Mouse (Mus musculus): ENCODE measurements around the gene Fbxl13. TPM values are rescaled to one million over a fixed set of nuclear protein-coding genes. Genes with fewer than 3 reads are reported as not detected.
A peak's percentile ranks its signal among the peaks of the same experiment; 100 is the strongest.

The Fbxl13 gene
- polyA plus RNA-seq, 1 experiment from 2014 or later: 0.09 TPM

GRCm38 (mm10) chr5:21673742-21674141 lies 28.3 kb upstream of the Fbxl13 start:
- DNase-seq (ENCODE audit: low spot score): no peak
- H3K4me3 ChIP-seq: no peak overlapping the region
- H3K27me3 ChIP-seq (replicated peaks; ENCODE audit: low read depth, poor library complexity, severe bottlenecking): no peaks in the 10 kb centered on the region
- 84% methylated on average over 9 of the region's 9 CpGs for WGBS
- peaks cover 37% of the 10 kb centered on the region for H3K36me3 ChIP-seq (replicated peaks)
- no peaks in the 10 kb centered on the region for H3K9me3 ChIP-seq
- H3K27ac ChIP-seq (replicated peaks): no peak overlapping the region
- H3K4me1 ChIP-seq: peaks cover 6% of the 10 kb centered on the region

DNA sequence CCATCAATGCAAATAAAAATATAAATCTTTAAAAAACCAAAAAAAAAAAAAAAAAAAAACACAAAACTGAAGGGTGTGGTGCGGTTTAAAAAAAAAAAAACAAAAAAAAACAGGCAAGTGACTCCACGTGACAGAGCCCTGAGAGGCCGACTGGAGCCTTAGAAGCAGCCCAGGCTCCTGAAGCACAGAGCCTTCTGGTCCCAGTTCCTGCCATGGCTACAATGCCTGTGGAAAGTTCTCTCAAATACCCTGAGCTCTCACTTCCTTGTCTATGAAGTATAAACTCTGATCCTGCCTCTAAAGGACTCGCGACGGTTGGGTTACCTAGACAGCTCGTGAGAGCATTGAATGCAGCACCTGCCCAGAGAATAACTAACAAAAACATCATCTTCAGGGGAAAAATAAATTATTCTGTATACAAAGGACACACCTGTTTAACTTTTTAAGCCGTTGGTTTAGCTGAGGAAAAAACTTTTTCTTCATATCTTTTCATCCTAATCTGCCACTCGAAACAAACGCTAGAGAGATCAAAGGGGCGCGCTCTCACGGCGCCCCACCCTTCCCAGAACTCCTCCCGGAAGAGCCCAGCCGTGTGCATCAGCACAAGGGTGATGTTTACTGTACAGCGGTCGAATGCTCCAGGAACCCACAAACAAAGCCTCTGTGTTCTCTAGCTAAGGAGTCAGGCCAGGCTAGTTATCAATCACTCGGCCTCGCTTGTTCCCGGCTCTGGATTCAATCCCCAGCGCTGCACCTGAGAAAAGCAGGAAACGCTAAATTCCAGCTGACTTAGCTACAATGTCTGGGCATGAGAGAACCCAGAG lies 27.6 kb upstream of the Fbxl13 start:
- no peaks in the 10 kb centered on the region for H3K9me3 ChIP-seq
- no peak for DNase-seq (ENCODE audit: low spot score)
- 53% methylated on average over 23 of the region's 23 CpGs for WGBS
- H3K4me1 ChIP-seq: peaks cover 6% of the 10 kb centered on the region
- H3K4me3 ChIP-seq: peak overlapping the region; percentile 9; the same call in 1 of the 2 replicates
- H3K36me3 ChIP-seq (replicated peaks): peaks cover 32% of the 10 kb centered on the region
- no peaks in the 10 kb centered on the region for H3K27me3 ChIP-seq (replicated peaks; ENCODE audit: low read depth, poor library complexity, severe bottlenecking)
- H3K27ac ChIP-seq (replicated peaks): peak overlapping the region; percentile 44

GRCm38 (mm10) chr5:21669307-21669706 lies 23.9 kb upstream of the Fbxl13 start:
- H3K9me3 ChIP-seq: no peaks in the 10 kb centered on the region
- no peaks in the 10 kb centered on the region for H3K27me3 ChIP-seq (replicated peaks; ENCODE audit: low read depth, poor library complexity, severe bottlenecking)
- no peak overlapping the region for H3K4me3 ChIP-seq
- peaks cover 9% of the 10 kb centered on the region for H3K36me3 ChIP-seq (replicated peaks)
- 94% methylated on average over 2 of the region's 2 CpGs for WGBS
- H3K27ac ChIP-seq (replicated peaks): no peak overlapping the region
- DNase-seq (ENCODE audit: low spot score): no peak
- peaks cover 6% of the 10 kb centered on the region for H3K4me1 ChIP-seq

DNA sequence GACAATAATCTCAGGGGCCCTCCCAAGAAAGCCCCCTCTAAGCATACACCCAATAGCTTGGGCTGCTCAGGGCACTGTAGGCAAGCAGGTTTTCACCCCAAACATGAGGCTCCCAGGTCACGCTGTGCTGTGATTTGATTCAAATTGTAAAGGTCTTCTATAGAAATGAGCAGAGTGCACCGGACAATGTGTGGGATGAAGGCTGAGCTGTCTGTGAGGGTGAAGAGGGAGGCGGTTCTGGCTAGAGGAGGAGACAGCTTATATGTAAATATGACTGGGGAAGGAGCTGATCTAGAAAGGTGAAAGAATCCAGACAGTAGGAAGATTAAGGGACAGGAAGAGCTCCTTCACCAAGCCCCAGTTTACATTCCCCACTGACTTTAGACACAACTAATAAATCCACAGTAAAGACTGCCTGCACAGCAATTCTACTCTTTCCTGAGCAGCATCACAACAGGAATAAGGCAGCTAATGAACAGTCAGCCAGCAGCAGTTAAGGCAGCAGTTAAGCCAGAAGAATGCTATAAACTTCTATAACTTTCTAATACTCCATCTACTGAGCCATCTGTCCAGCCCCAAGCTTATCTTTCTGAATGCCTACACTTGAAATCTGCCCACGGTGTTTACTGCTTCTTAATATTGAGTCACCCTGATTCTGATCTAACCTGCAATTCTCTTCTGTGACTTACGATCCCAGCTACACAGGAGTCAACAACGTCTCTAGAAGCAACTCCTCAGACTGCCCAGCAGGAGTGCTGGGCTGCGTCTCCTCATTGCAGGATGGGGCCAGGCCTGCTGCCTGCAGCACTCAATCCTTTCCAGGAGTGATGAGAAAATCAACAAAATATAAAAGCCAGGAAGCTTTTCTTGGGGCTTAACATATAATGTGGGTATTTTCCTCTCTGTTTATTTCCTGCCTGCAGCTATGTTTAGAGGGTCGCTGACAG lies 22.0 kb upstream of the Fbxl13 start:
- H3K4me1 ChIP-seq: no peaks in the 10 kb centered on the region
- H3K4me3 ChIP-seq: no peak overlapping the region
- WGBS: 70% methylated on average over 8 of the region's 8 CpGs
- H3K27ac ChIP-seq (replicated peaks): no peak overlapping the region
- no peaks in the 10 kb centered on the region for H3K27me3 ChIP-seq (replicated peaks; ENCODE audit: low read depth, poor library complexity, severe bottlenecking)
- peaks cover 25% of the 10 kb centered on the region for H3K36me3 ChIP-seq (replicated peaks)
- DNase-seq (ENCODE audit: low spot score): no peak
- no peaks in the 10 kb centered on the region for H3K9me3 ChIP-seq

- Histone ChIP-seq H3K4me1 (no peaks in the 10 kb centered on the region), H3K9me3 (no peaks in the 10 kb centered on the region), H3K27me3 (replicated peaks; ENCODE audit: low read depth, poor library complexity, severe bottlenecking) (no peaks in the 10 kb centered on the region), H3K4me3 (no peak overlapping the region), H3K27ac (replicated peaks) (no peak overlapping the region), H3K36me3 (replicated peaks) (peaks cover 66% of the 10 kb centered on the region)
- WGBS: 96% methylated on average over 11 of the region's 11 CpGs
- no peak for DNase-seq (ENCODE audit: low spot score)
Measured at GRCm38 (mm10) chr5:21663081-21663480, 17.6 kb upstream of the Fbxl13 start.

DNA sequence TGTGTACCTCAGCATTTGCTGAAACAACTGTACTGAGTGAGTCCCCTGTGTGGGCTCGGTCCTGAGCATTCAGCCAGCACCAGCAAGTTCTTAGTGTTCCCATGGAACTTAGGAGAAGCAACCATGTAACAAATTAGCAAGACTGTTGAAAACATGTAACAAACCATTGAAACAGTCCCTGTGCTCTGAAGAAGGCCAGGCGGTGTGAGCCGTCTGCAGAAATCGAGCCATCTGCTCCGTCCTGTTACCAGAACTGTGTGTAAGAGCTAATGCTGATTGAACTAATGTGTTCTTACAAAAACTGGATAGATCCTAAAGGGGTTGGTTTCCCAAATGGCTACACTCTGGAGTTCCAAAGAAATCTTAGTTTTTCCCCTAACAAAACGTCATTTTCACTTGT lies 15.4 kb upstream of the Fbxl13 start:
- no peaks in the 10 kb centered on the region for H3K4me1 ChIP-seq
- H3K27me3 ChIP-seq (replicated peaks; ENCODE audit: low read depth, poor library complexity, severe bottlenecking): no peaks in the 10 kb centered on the region
- 92% methylated on average over 6 of the region's 6 CpGs for WGBS
- no peak overlapping the region for H3K4me3 ChIP-seq
- no peak overlapping the region for H3K27ac ChIP-seq (replicated peaks)
- no peak for DNase-seq (ENCODE audit: low spot score)
- H3K36me3 ChIP-seq (replicated peaks): peaks cover 83% of the 10 kb centered on the region
- no peaks in the 10 kb centered on the region for H3K9me3 ChIP-seq

DNA sequence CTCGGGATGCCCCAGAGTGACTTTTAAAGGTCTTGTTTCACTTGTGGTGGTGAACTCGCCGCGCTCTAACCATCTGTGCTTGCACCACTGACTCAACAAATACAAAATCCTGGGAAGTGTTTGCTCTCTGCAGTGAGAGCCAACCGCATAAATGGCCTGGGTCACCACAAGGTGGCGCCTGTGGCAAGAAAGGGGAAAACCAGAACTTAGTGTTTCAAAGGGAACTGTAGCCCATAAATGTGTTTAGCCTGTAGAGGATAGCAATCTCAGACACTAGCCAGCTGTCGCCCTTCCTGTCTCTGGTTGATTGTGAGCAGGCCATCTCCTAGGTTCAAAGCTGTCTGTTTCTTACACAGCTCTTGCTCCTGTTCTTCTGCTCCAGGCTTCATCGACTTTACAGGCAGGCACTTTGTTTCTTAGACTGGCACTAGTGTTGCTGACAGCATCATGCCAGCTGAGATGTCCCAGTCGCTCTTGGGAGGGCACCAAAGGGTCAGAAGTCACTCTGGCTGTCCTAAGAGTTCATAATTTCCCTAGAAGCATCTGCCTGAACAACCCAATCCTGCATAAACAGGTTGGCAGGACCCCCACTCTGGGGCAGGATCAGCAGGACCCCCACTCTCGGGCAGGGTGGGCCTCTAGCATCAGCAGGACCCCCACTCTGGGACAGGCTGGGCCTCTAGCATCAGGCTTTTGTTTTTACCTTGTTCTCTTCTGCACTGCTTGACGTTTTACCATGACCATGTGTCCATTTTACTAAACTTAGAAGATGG lies 13.4 kb upstream of the Fbxl13 start:
- peak; percentile 72 for DNase-seq (ENCODE audit: low spot score)
- H3K27me3 ChIP-seq (replicated peaks; ENCODE audit: low read depth, poor library complexity, severe bottlenecking): no peaks in the 10 kb centered on the region

GRCm38 (mm10) chr5:21658038-21658437 lies 12.6 kb upstream of the Fbxl13 start:
- H3K27ac ChIP-seq (replicated peaks): no peak overlapping the region
- H3K27me3 ChIP-seq (replicated peaks; ENCODE audit: low read depth, poor library complexity, severe bottlenecking): no peaks in the 10 kb centered on the region
- no peak for DNase-seq (ENCODE audit: low spot score)
- H3K36me3 ChIP-seq (replicated peaks): peaks cover 91% of the 10 kb centered on the region
- no peaks in the 10 kb centered on the region for H3K9me3 ChIP-seq
- H3K4me3 ChIP-seq: no peak overlapping the region
- 95% methylated on average over 6 of the region's 6 CpGs for WGBS
- no peaks in the 10 kb centered on the region for H3K4me1 ChIP-seq

More for the DNA sequence above, 13.4 kb upstream of the Fbxl13 start:
- no peaks in the 10 kb centered on the region for H3K4me1 ChIP-seq
- 62% methylated on average over 11 of the region's 11 CpGs for WGBS
- no peak overlapping the region for H3K27ac ChIP-seq (replicated peaks)
- peaks cover 91% of the 10 kb centered on the region for H3K36me3 ChIP-seq (replicated peaks)
- no peak overlapping the region for H3K4me3 ChIP-seq
- no peaks in the 10 kb centered on the region for H3K9me3 ChIP-seq

DNA sequence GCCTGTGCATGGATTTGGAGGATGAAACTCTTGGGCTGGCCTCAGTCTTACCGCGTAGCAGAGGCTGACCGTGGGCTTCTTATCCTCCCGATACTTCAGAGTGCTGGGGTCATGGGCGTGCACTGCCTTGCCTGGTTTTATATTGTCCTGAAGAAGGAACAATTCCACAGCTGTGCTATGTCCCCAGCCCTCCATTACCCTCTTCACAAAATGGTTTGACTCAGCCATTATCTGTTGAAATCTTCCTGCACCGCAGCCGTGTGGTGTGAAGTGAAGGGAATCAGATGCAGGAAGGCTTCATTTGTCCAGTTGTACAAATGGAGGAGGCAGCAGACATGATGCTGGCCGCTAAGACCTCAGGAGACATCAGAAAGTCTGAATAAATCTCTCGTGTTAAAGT lies 11.5 kb upstream of the Fbxl13 start:
- peaks cover 91% of the 10 kb centered on the region for H3K36me3 ChIP-seq (replicated peaks)
- no peaks in the 10 kb centered on the region for H3K4me1 ChIP-seq
- H3K4me3 ChIP-seq: no peak overlapping the region
- no peaks in the 10 kb centered on the region for H3K27me3 ChIP-seq (replicated peaks; ENCODE audit: low read depth, poor library complexity, severe bottlenecking)
- H3K27ac ChIP-seq (replicated peaks): no peak overlapping the region
- DNase-seq (ENCODE audit: low spot score): no peak
- 93% methylated on average over 9 of the region's 9 CpGs for WGBS
- H3K9me3 ChIP-seq: no peaks in the 10 kb centered on the region

DNA sequence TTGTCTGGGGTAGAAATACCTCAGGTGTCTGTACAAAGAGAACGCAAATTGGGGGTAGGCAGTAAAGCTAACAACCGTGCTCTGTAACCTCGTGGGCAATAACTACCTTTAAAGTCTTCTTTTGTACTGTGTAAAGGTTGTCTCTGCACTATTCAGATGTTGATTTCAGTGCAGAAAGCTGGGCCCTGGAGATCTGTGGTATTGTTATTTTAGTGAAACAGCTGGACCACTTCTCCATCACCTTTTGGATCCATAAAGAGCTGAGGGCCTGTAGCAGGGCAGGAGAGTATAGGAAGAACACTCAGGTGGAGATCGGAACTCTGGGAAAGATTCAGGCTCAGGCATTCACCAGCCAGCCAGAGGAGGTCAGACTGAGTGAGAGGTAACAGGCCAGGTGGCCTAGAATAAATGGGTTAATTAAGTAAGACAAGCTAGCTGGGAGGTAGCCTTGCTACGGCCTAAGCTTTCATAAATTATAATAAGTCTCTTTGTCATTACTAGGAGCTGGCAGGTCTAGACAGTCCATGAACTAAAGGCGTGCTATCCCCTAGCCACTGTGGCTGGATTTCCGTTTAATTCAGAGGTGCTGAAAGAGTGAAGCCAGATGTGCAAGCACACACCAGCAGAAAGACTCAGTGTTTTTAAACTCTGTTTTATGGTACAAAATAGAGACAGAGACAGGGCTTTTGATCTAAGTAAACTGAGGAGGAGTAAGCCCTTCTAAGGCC lies 6.6 kb upstream of the Fbxl13 start:
- peaks cover 5% of the 10 kb centered on the region for H3K4me1 ChIP-seq
- H3K9me3 ChIP-seq: no peaks in the 10 kb centered on the region
- no peaks in the 10 kb centered on the region for H3K27me3 ChIP-seq (replicated peaks; ENCODE audit: low read depth, poor library complexity, severe bottlenecking)
- 90% methylated on average over 7 of the region's 7 CpGs for WGBS
- no peak for DNase-seq (ENCODE audit: low spot score)
- no peak overlapping the region for H3K4me3 ChIP-seq
- H3K27ac ChIP-seq (replicated peaks): no peak overlapping the region
- peaks cover 87% of the 10 kb centered on the region for H3K36me3 ChIP-seq (replicated peaks)

- no peak for DNase-seq (ENCODE audit: low spot score)
- Histone ChIP-seq H3K4me3 (no peak overlapping the region), H3K36me3 (replicated peaks) (peaks cover 79% of the 10 kb centered on the region), H3K4me1 (peaks cover 12% of the 10 kb centered on the region), H3K27ac (replicated peaks) (no peak overlapping the region), H3K9me3 (no peaks in the 10 kb centered on the region), H3K27me3 (replicated peaks; ENCODE audit: low read depth, poor library complexity, severe bottlenecking) (no peaks in the 10 kb centered on the region)
- 85% methylated on average over 2 of the region's 2 CpGs for WGBS
Measured at GRCm38 (mm10) chr5:21650736-21651135, 5.3 kb upstream of the Fbxl13 start.

DNA sequence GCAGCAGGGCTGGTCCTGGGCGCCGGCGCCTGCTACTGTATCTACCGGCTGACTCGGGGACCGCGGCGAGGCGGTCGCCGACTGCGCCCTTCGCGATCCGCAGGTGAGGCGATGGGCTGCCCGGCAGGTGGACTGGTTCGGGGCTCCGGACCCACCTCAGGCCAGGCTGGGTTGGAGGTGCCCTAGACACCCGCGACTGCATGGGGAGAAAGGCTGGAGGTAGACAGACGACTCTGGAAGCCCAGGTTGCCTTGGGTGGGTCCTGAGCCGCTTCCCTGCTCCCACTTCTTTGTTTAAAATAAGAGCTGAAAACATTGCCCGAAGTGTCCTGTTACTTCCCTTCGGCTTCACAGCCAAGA lies 678 bp upstream of the Fbxl13 start:
- Histone ChIP-seq H3K4me1 (peaks cover 17% of the 10 kb centered on the region), H3K27ac (replicated peaks) (peak overlapping the region; percentile 91), H3K27me3 (replicated peaks; ENCODE audit: low read depth, poor library complexity, severe bottlenecking) (peaks cover 10% of the 10 kb centered on the region), H3K9me3 (no peaks in the 10 kb centered on the region), H3K4me3 (peak overlapping the region; percentile 79), H3K36me3 (replicated peaks) (peaks cover 36% of the 10 kb centered on the region)
- DNase-seq (ENCODE audit: low spot score): no peak
- WGBS: 0% methylated on average over 25 of the region's 25 CpGs
